Mouse (Mus musculus) ES-E14 (cell line): ENCODE measurements around the gene Atf7ip2.

Source experiments
- CHD2 ChIP-seq: IDR thresholded peaks from 2 replicates; pipeline ENCODE4 v1.6.1; 2014; ENCODE audit warnings: mild to moderate bottlenecking, low read depth, low read length, inconsistent platforms
- ZC3H11A ChIP-seq: IDR thresholded peaks from 2 replicates; pipeline ENCODE4 v1.6.1; 2012; ENCODE audit warnings: low read depth, mild to moderate bottlenecking, inconsistent platforms, low read length, borderline replicate concordance
- ZNF384 ChIP-seq: IDR thresholded peaks from 2 replicates; pipeline ENCODE4 v1.6.1; 2012; ENCODE audit warnings: low read depth, low read length, inconsistent platforms

- TF ChIP-seq ZC3H11A (no peak), ZNF384 (no peak), CHD2 (no peak)
Measured at GRCm38 (mm10) chr16:10288115-10288514, 95.6 kb downstream of the Atf7ip2 start.
